Mouse (Mus musculus) sigmoid colon, adult 10 weeks (tissue): ENCODE data around the gene Pbld2. TPM values are rescaled to one million over a fixed set of nuclear protein-coding genes. Genes with fewer than 3 reads are reported as not detected.

ENCODE experiments used
- polyA plus RNA-seq: library from polyadenylated mRNA; stranded (reverse); fragments of 350-450 nt; fragmentation: Illumina TruSeq; extraction: RNeasy Lipid Tissue Mini Kit (QIAGEN cat#74804); gene quantifications from one replicate; pipeline ENCODE4 v1.2.3, GENCODE M21; 2014; ENCODE audit warnings: low read depth, low replicate concordance

Gene Pbld2
- 16.8 TPM for polyA plus RNA-seq

GRCm38 (mm10) chr10:63023749-63024579, at the start of gene Pbld2, which contains the start of gene Hnrnph3:
Gene Pbld2, plus strand, starts transcription at chr10:63024315.
Gene Hnrnph3, minus strand, starts transcription at chr10:63024217.

GRCm38 (mm10) chr10:62980039-62980954, 43.8 kb upstream of the Pbld2 start, which contains the start of gene Rufy2:
Gene Rufy2, plus strand, starts transcription at chr10:62980223.

GRCm38 (mm10) chr10:63059862-63060261, 35.7 kb downstream of the Pbld2 start, which contains the start of gene Pbld1:
Gene Pbld1, plus strand, starts transcription at chr10:63060162.

GRCm38 (mm10) chr10:63099521-63099920, 75.4 kb downstream of the Pbld2 start, which contains the start of gene Atoh7:
Gene Atoh7, plus strand, starts transcription at chr10:63099651.

Other genes with a start within 250 kb of the Pbld2 start
- gene Ccar1, start 232.0 kb upstream of the Pbld2 start, polyA plus RNA-seq, result 230 TPM
- gene Tet1, start 115.3 kb upstream of the Pbld2 start, polyA plus RNA-seq, result 1.7 TPM
- 52.0 TPM for gene Slc25a16, start 103.7 kb upstream of the Pbld2 start, polyA plus RNA-seq
- gene Dna2, start 77.3 kb upstream of the Pbld2 start, polyA plus RNA-seq, result 6.8 TPM
- 28.5 TPM for gene Rufy2, start 44.1 kb upstream of the Pbld2 start, polyA plus RNA-seq
- 124 TPM for gene Hnrnph3, start 98 bp upstream of the Pbld2 start, polyA plus RNA-seq
- 4.4 TPM for gene Pbld1, start 35.8 kb downstream of the Pbld2 start, polyA plus RNA-seq
- gene Atoh7, start 75.3 kb downstream of the Pbld2 start, polyA plus RNA-seq, result not detected
- gene Mypn, start 179.6 kb downstream of the Pbld2 start, polyA plus RNA-seq, result not detected
- gene Herc4, start 219.5 kb downstream of the Pbld2 start, polyA plus RNA-seq, result 291 TPM